Mouse (Mus musculus): ENCODE data around the gene Ssbp1. TPM values are rescaled to one million over a fixed set of nuclear protein-coding genes. Genes with fewer than 3 reads are reported as not detected.

Gene Ssbp1
- total RNA-seq, 2 experiments from 2014 or later = 11.8 to 46.1 TPM

- ATAC-seq (replicated peaks; ENCODE audit: low FRiP score, poor library complexity, severe bottlenecking) = no peak
Measured at GRCm38 (mm10) chr6:40448626-40449025, 22.5 kb upstream of the Ssbp1 start.

- ATAC-seq (replicated peaks; ENCODE audit: low FRiP score, poor library complexity, severe bottlenecking) = no peak
Measured at GRCm38 (mm10) chr6:40454436-40455041, 16.6 kb upstream of the Ssbp1 start.

GRCm38 (mm10) chr6:40465710-40466109, 5.4 kb upstream of the Ssbp1 start:
- ATAC-seq (replicated peaks; ENCODE audit: low FRiP score, poor library complexity, severe bottlenecking) = no peak

- no peak for ATAC-seq (replicated peaks; ENCODE audit: low FRiP score, poor library complexity, severe bottlenecking)
Measured at GRCm38 (mm10) chr6:40471720-40472010, 513 bp downstream of the Ssbp1 start.

GRCm38 (mm10) chr6:40476132-40476531, 5.0 kb downstream of the Ssbp1 start:
- ATAC-seq (replicated peaks; ENCODE audit: low FRiP score, poor library complexity, severe bottlenecking) = no peak

GRCm38 (mm10) chr6:40479705-40480104, 8.6 kb downstream of the Ssbp1 start:
- no peak for ATAC-seq (replicated peaks; ENCODE audit: low FRiP score, poor library complexity, severe bottlenecking)

- no peak for ATAC-seq (replicated peaks; ENCODE audit: low FRiP score, poor library complexity, severe bottlenecking)
Measured at GRCm38 (mm10) chr6:40482318-40482717, 11.2 kb downstream of the Ssbp1 start.

- ATAC-seq (replicated peaks; ENCODE audit: low FRiP score, poor library complexity, severe bottlenecking) = no peak
Measured at GRCm38 (mm10) chr6:40490933-40491332, 19.8 kb downstream of the Ssbp1 start, which contains the start of gene Tas2r137. Tas2r137 (plus strand) TSS chr6:40491233.

- ATAC-seq (replicated peaks; ENCODE audit: low FRiP score, poor library complexity, severe bottlenecking) = no peak
Measured at GRCm38 (mm10) chr6:40493229-40493628, 22.1 kb downstream of the Ssbp1 start, which contains the start of gene Tas2r108. Tas2r108 (plus strand) TSS chr6:40493529.

- no peak for ATAC-seq (replicated peaks; ENCODE audit: low FRiP score, poor library complexity, severe bottlenecking)
Measured at GRCm38 (mm10) chr6:40519408-40519807, 48.3 kb downstream of the Ssbp1 start, which contains the start of gene Prss37. Prss37 (minus strand) TSS chr6:40519508.

Other genes starting within 250 kb of the Ssbp1 start
- gene Agk, start 146.2 kb upstream of the Ssbp1 start, total RNA-seq (2015; ENCODE audit: low replicate concordance) = 0.72 TPM in 1 of 2 replicates, not detected in the other
- gene Agk, start 146.2 kb upstream of the Ssbp1 start, total RNA-seq (2017; ENCODE audit: low replicate concordance) = 3.0 TPM in 1 of 2 replicates, not detected in the other
- 2.9 TPM in 1 of 2 replicates, not detected in the other for gene E330009J07Rik, start 35.2 kb upstream of the Ssbp1 start, total RNA-seq (2015; ENCODE audit: low replicate concordance)
- 1.3 and 3.9 TPM in 2 replicates for gene E330009J07Rik, start 35.2 kb upstream of the Ssbp1 start, total RNA-seq (2017; ENCODE audit: low replicate concordance)
- gene Wee2, start 32.3 kb upstream of the Ssbp1 start, total RNA-seq (2015; ENCODE audit: low replicate concordance) = not detected in 2 replicates
- not detected in 2 replicates for gene Wee2, start 32.3 kb upstream of the Ssbp1 start, total RNA-seq (2017; ENCODE audit: low replicate concordance)
- gene Tas2r137, start 19.9 kb downstream of the Ssbp1 start, total RNA-seq (2015; ENCODE audit: low replicate concordance) = not detected in 2 replicates
- gene Tas2r137, start 19.9 kb downstream of the Ssbp1 start, total RNA-seq (2017; ENCODE audit: low replicate concordance) = not detected in 2 replicates
- not detected in 2 replicates for gene Tas2r108, start 22.2 kb downstream of the Ssbp1 start, total RNA-seq (2015; ENCODE audit: low replicate concordance)
- not detected in 2 replicates for gene Tas2r108, start 22.2 kb downstream of the Ssbp1 start, total RNA-seq (2017; ENCODE audit: low replicate concordance)
- not detected in 2 replicates for gene Prss37, start 48.2 kb downstream of the Ssbp1 start, total RNA-seq (2015; ENCODE audit: low replicate concordance)
- not detected in 2 replicates for gene Prss37, start 48.2 kb downstream of the Ssbp1 start, total RNA-seq (2017; ENCODE audit: low replicate concordance)
- not detected in 2 replicates for gene Olfr461, start 83.7 kb downstream of the Ssbp1 start, total RNA-seq (2015; ENCODE audit: low replicate concordance)
- not detected in 2 replicates for gene Olfr461, start 83.7 kb downstream of the Ssbp1 start, total RNA-seq (2017; ENCODE audit: low replicate concordance)
- not detected in 2 replicates for gene Olfr460, start 98.1 kb downstream of the Ssbp1 start, total RNA-seq (2015; ENCODE audit: low replicate concordance)
- not detected in 2 replicates for gene Olfr460, start 98.1 kb downstream of the Ssbp1 start, total RNA-seq (2017; ENCODE audit: low replicate concordance)
- 36.5 and 41.8 TPM in 2 replicates for gene Clec5a, start 114.5 kb downstream of the Ssbp1 start, total RNA-seq (2015; ENCODE audit: low replicate concordance)
- 11.0 and 14.8 TPM in 2 replicates for gene Clec5a, start 114.5 kb downstream of the Ssbp1 start, total RNA-seq (2017; ENCODE audit: low replicate concordance)
- gene Tas2r138, start 142.0 kb downstream of the Ssbp1 start, total RNA-seq (2015; ENCODE audit: low replicate concordance) = not detected in 2 replicates
- gene Tas2r138, start 142.0 kb downstream of the Ssbp1 start, total RNA-seq (2017; ENCODE audit: low replicate concordance) = not detected in 2 replicates
- 6.1 and 6.3 TPM in 2 replicates for gene Mgam, start 157.5 kb downstream of the Ssbp1 start, total RNA-seq (2015; ENCODE audit: low replicate concordance)
- gene Mgam, start 157.5 kb downstream of the Ssbp1 start, total RNA-seq (2017; ENCODE audit: low replicate concordance) = 2.7 and 3.1 TPM in 2 replicates

Measured in erythroid progenitor cell, adult 5-6 weeks (primary cell).